In genomic region chr1:129635146-129635545, GRCm38 (mm10) we compare ENCODE assay signal across 16 mouse cellular contexts.
A peak's percentile ranks its signal among the peaks of the same experiment; 100 is the strongest.
DNase-seq lines count a peak whose midpoint lies in the region.
"Had no signal": no experiment of that assay in that cellular context is flagged by ENCODE, and none has a peak within 500 bp of the region (broad histone marks: within the 10 kb centered on the region; RNA-seq: fewer than 3 reads in every experiment).

No protein-coding gene starts in this region.

- DNase-seq in layer of hippocampus, adult 9-11 months = peak; percentile 4
- DNase-seq in layer of hippocampus, postnatal 14 days (ENCODE audit: low spot score in 2 of 2) = no peak
- peak; percentile 25 for DNase-seq in Muller cell, postnatal 12 days (ENCODE audit: inconsistent ontology term)
- peak; percentile 65 for DNase-seq in NIH3T3 (ENCODE audit: low read depth)
- peak; percentile 35 for DNase-seq in telencephalon, adult 2 months (ENCODE audit: low read depth, low spot score)
- no peak for DNase-seq in gastrocnemius, postnatal 36 days
- DNase-seq: adrenal gland, postnatal 10 days; adrenal gland, postnatal 36 days; cerebellum, adult 18-20 months; cerebellum, adult 9-10 months; cerebellum, postnatal 14 days; gastrocnemius, postnatal 25 days; heart, adult 2 months; heart, postnatal 14 days; heart, postnatal 4 days; kidney, adult 11 months had no signal

- intact Hi-C loops in gastrocnemius, postnatal 36 days (cut with DNase I) = no loop called here

Comparison
In these comparisons a context has a peak if more than half of its experiments do, and no peak if none do; other contexts are left out.
1. DNase-seq: peak in layer of hippocampus, adult 9-11 months (single experiment), Muller cell, postnatal 12 days (single experiment), NIH3T3 (single experiment) and telencephalon, adult 2 months (single experiment); none in layer of hippocampus, postnatal 14 days (0 of 2) and gastrocnemius, postnatal 36 days (0 of 2).